Mouse (Mus musculus) liver, adult 2 months (tissue): Measurements from ENCODE around the gene Cdc34b.

ENCODE experiments used
- CTCF ChIP-seq: fragments of 200-500 bp; IDR thresholded peaks from 2 replicates; pipeline ENCODE4 v1.5.1; 2011; ENCODE audit warnings: low read depth, low read length, control low read depth
- POLR2A ChIP-seq: fragments of 200-500 bp; IDR thresholded peaks from 2 replicates; pipeline ENCODE4 v1.6.1; 2011; ENCODE audit warnings: low read length, control low read depth; ENCODE audit not compliant: insufficient read depth; ENCODE audit errors: extremely low read depth

DNA sequence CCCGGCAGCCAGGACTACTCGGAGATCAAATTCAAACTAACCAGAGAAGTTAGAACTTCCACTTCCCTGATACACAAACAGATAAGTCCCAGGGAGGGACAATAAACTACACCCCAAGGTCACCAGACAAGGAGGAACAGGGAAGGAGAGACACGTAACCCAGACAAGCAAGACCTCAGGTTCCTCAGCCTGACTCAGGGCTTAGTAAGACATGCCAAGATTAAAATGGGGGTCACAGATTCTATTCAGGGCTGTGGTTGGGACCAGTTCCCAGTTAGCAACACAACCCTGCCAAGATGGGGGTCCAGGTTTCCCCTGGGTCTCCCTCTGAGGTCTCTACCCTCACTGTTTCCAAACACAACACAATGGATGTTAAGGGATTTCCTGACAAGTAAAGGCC lies 18.8 kb downstream of the Cdc34b start:
- TF ChIP-seq POLR2A: no peak
- no peak for TF ChIP-seq CTCF
